ENCODE assay signal across 8 mouse cellular contexts in genomic region chr17:70850996-70851991, GRCm38 (mm10). TPM values are rescaled to one million over a fixed set of nuclear protein-coding genes. Genes with fewer than 3 reads are reported as not detected.
A peak's percentile ranks its signal among the peaks of the same experiment; 100 is the strongest.
DNase-seq lines count a peak whose midpoint lies in the region; ATAC-seq lines count a peak whose summit lies in the region.

No protein-coding gene starts in this region.

- peaks cover 12% of the 10 kb centered on the region for H3K4me1 ChIP-seq in intestine, embryonic 14.5 days (replicated peaks; ENCODE audit: control insufficient read depth, insufficient read depth, low read length)
- H3K4me1 ChIP-seq in liver, embryonic 15.5 days (replicated peaks), result peaks cover 36% of the 10 kb centered on the region

- no peaks in the 10 kb centered on the region for H3K36me3 ChIP-seq in intestine, embryonic 14.5 days (ENCODE audit: control insufficient read depth, insufficient read depth, low read length)
- H3K36me3 ChIP-seq in liver, embryonic 15.5 days (replicated peaks), result no peaks in the 10 kb centered on the region

- H3K27me3 ChIP-seq in intestine, embryonic 14.5 days (replicated peaks; ENCODE audit: control insufficient read depth, insufficient read depth, low read length), result no peaks in the 10 kb centered on the region
- H3K27me3 ChIP-seq in liver, embryonic 15.5 days, result peaks cover 57% of the 10 kb centered on the region

- peak; percentile 64 for ATAC-seq in intestine, embryonic 14.5 days (replicated peaks; ENCODE audit: low FRiP score, low TSS enrichment, low read depth)
- ATAC-seq in liver, embryonic 15.5 days (ENCODE audit: insufficient read depth), result peak; percentile 41

- peak overlapping the region; percentile 67 for H3K4me3 ChIP-seq in intestine, embryonic 14.5 days (ENCODE audit: low read depth, low read length)
- H3K4me3 ChIP-seq in liver, embryonic 15.5 days (replicated peaks), result peak overlapping the region; percentile 64

- H3K27ac ChIP-seq in intestine, embryonic 14.5 days (ENCODE audit: low read depth), result peak overlapping the region; percentile 97
- peak overlapping the region; percentile 86 for H3K27ac ChIP-seq in liver, embryonic 15.5 days (replicated peaks)

- WGBS in intestine, embryonic 14.5 days, result under 1% methylated on average over 54 of the region's 54 CpGs
- under 1% methylated on average over 54 of the region's 54 CpGs for WGBS in liver, embryonic 15.5 days (ENCODE audit: insufficient replicate concordance)

- no peaks in the 10 kb centered on the region for H3K9me3 ChIP-seq in intestine, embryonic 14.5 days (ENCODE audit: control insufficient read depth, low read length)
- H3K9me3 ChIP-seq in liver, embryonic 15.5 days (replicated peaks), result no peaks in the 10 kb centered on the region

- intact Hi-C loops in left cerebral cortex, postnatal 14 days (cut with DNase I), result loop anchor here (5.0 kb wide), 2 partner anchors 94 to 116 kb away; no protein-coding TSS in a partner anchor
- intact Hi-C loops in gastrocnemius, postnatal 36 days (cut with DNase I), result no loop called here

- H3K9ac ChIP-seq in intestine, embryonic 14.5 days (ENCODE audit: low read length), result peak overlapping the region; percentile 92
- peak overlapping the region; percentile 62 for H3K9ac ChIP-seq in liver, embryonic 15.5 days

- H3K4me2 ChIP-seq in intestine, embryonic 14.5 days (ENCODE audit: low read length), result peak overlapping the region; percentile 99
- H3K4me2 ChIP-seq in liver, embryonic 15.5 days, result peak overlapping the region; percentile 86

- DNase-seq in left cerebral cortex, postnatal 14 days (ENCODE audit: low spot score in 2 of 2), result peak; percentile 16 to 57
- DNase-seq in left cerebral cortex, adult 8-10 months (ENCODE audit: low spot score in 2 of 2), result no peak
- DNase-seq in cerebellum, postnatal 14 days, result peak; percentile 35 to 67
- DNase-seq in gastrocnemius, postnatal 36 days, result peak; percentile 54 to 75
- DNase-seq in intestine, embryonic 14.5 days (ENCODE audit: low spot score), result peak; percentile 92
- DNase-seq in natural killer cell, adult 2 months (ENCODE audit: low spot score in 2 of 2), result peak; percentile 77 to 88
- peak; percentile 65 to 71 for DNase-seq in thymus, adult 18-20 months

RNA-seq across cellular contexts. Expression of gene Tgif1, which starts 2.1 kb away (rescaled TPM):
- 1 to 10 TPM; 2.1 to 3.4 TPM for total RNA-seq in left cerebral cortex, postnatal 14 days (2021)
- 1 to 10 TPM; 1.9 to 4.7 (median 3.1) TPM for total RNA-seq in left cerebral cortex, adult 8-10 months (2022)
- 1 to 10 TPM; 5.8 to 6.0 TPM for total RNA-seq in gastrocnemius, postnatal 36 days (2021)
- polyA plus RNA-seq in intestine, embryonic 14.5 days (2014; fragmentation: Nextera tagmentation; extraction: Ambion mirVana), result 56.1 and 58.4 TPM in 2 replicates
- polyA plus RNA-seq in liver, embryonic 15.5 days (2015; fragmentation: Nextera tagmentation; extraction: Ambion mirVana), result 8.0 and 9.1 TPM in 2 replicates

Comparison
In these comparisons a context has a peak if more than half of its experiments do, and no peak if none do; other contexts are left out.
1. DNase-seq: peak in left cerebral cortex, postnatal 14 days (2 of 2), cerebellum, postnatal 14 days (2 of 2), gastrocnemius, postnatal 36 days (2 of 2), intestine, embryonic 14.5 days (single experiment), natural killer cell, adult 2 months (2 of 2) and thymus, adult 18-20 months (2 of 2); none in left cerebral cortex, adult 8-10 months (0 of 2).